Mouse (Mus musculus) brain, adult 2 months (tissue): Measurements from ENCODE around the gene Ccdc136.
"Not testable (repeated sequence)": the region's sequence is repeated elsewhere in the genome, so short reads cannot be mapped to it uniquely, and the experiment has no call there.

Source experiments
- DNase-seq: peaks from one replicate; pipeline ENCODE4 v3.0.0; 2011; ENCODE audit warnings: low read depth, low spot score

The Ccdc136 gene

GRCm38 (mm10) chr6:29395910-29396713, at the start of gene Ccdc136:
TSS of gene Ccdc136 (plus strand) at chr6:29396309.
- DNase-seq = peak; percentile 93

- DNase-seq = not testable (repeated sequence)
These were observed 49.6 kb upstream of the Ccdc136 start for GRCm38 (mm10) chr6:29346512-29346911.

GRCm38 (mm10) chr6:29347189-29347588, 48.9 kb upstream of the Ccdc136 start:
- no peak for DNase-seq

- DNase-seq = peak; percentile 100
These were observed 48.3 kb upstream of the Ccdc136 start, which contains the start of gene Calu for GRCm38 (mm10) chr6:29347665-29348370. TSS of gene Calu (plus strand) at chr6:29348069.

- DNase-seq = no peak
These were observed 47.8 kb upstream of the Ccdc136 start for GRCm38 (mm10) chr6:29348371-29348724.

GRCm38 (mm10) chr6:29351613-29352012, 44.5 kb upstream of the Ccdc136 start:
- no peak for DNase-seq

- no peak for DNase-seq
These were observed 43.3 kb upstream of the Ccdc136 start for GRCm38 (mm10) chr6:29352816-29353215.

- DNase-seq = peak; percentile 45
These were observed 36.7 kb upstream of the Ccdc136 start for GRCm38 (mm10) chr6:29359386-29359785.

- DNase-seq = no peak
These were observed 35.9 kb upstream of the Ccdc136 start for GRCm38 (mm10) chr6:29360211-29360610.

GRCm38 (mm10) chr6:29362246-29363128, 33.6 kb upstream of the Ccdc136 start:
- peak; percentile 64 for DNase-seq

GRCm38 (mm10) chr6:29363129-29363515, 33.0 kb upstream of the Ccdc136 start:
- DNase-seq = no peak

- DNase-seq = no peak
These were observed 30.8 kb upstream of the Ccdc136 start for GRCm38 (mm10) chr6:29365277-29365676.

- no peak for DNase-seq
These were observed 18.7 kb upstream of the Ccdc136 start for GRCm38 (mm10) chr6:29377386-29377785.

GRCm38 (mm10) chr6:29378678-29379077, 17.4 kb upstream of the Ccdc136 start:
- DNase-seq = no peak

GRCm38 (mm10) chr6:29379954-29380353, 16.2 kb upstream of the Ccdc136 start:
- no peak for DNase-seq

GRCm38 (mm10) chr6:29382442-29382841, 13.7 kb upstream of the Ccdc136 start:
- DNase-seq = peak; percentile 25

GRCm38 (mm10) chr6:29388052-29388518, 8.0 kb upstream of the Ccdc136 start, which contains the start of gene Opn1sw:
TSS of gene Opn1sw (minus strand) at chr6:29388468.
- DNase-seq = no peak

- peak; percentile 91 for DNase-seq
These were observed 7.5 kb upstream of the Ccdc136 start for GRCm38 (mm10) chr6:29388606-29389080.

- DNase-seq = no peak
These were observed 6.7 kb upstream of the Ccdc136 start for GRCm38 (mm10) chr6:29389425-29389824.

- DNase-seq = not testable (repeated sequence)
These were observed 5.6 kb upstream of the Ccdc136 start for GRCm38 (mm10) chr6:29390500-29390899.

- not testable (repeated sequence) for DNase-seq
These were observed 4.9 kb upstream of the Ccdc136 start for GRCm38 (mm10) chr6:29391241-29391640.
